Mouse (Mus musculus): ENCODE measurements around the gene Igfals.

Gene Igfals

DNA sequence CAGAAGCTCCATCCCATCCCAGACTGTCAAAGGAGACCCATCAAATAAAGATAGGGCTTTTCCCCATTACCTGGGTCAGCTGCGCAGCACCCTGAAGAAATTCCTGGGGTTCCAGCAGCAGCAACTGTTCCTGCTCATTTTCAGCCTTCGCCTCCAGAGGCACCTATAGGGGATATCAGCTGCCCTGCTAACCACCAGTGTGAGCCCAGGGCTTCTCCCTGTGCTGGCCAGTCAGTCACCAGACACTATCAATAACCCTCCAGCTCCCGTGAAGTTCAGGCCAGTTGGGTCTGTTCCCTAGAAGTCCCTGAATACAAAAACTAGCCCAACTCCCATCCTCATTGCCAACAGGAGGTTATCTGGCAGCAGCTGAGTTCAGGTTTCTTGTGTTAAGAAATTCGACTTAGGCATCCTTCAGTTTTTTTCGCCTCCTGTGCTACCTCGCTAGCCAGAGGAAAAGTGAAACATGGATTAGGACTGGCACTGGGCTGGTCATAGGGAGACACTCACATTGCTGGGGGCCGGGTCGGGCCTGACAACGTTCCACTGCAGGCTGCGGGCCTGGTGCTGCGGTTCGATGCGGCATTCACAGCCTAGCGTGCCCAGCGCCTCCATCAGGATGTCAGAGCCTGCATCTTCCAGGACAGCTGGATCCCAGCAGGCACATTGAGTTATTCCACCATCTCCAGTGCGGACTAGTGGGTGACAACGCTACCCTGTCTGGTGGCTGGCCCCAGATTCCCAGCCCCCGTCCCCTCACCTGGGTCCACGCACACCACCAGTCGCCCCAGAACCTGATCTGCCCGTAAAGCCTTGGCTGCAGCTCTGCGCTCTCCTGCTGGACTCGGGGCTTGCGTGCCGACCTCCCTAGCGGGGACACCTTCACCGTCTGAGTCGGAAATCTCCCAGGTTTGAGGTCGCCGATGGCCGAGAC lies 28.5 kb downstream of the Igfals start:
- DNase-seq (ENCODE audit: low read depth, low spot score): no peak

DNA sequence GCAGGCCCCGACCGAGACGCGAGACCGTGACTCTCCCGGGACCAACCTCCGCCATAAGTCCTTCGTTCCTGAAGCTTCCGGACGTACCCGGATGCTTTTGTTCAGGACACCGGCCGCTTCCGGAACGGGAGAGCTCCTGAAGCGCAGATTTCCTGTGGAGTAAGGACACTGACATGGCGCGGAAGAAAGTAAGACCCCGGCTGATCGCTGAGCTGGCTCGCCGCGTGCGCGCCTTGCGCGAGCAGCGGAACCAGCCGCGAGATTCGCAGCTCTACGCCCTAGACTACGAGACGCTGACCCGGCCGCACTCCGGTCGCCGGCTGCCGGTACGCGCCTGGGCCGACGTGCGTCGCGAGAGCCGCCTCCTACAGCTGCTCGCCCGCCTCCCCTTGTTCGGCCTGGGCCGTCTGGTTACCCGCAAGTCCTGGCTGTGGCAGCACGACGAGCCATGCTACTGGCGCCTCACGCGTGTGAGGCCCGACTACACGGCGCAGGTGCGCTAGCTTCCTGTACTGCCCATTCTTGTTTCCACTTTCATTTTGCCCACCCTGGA lies 29.3 kb downstream of the Igfals start, which contains the start of the genes Eme2 and Mrps34:
Gene Eme2, minus strand, starts transcription at position 93 of the 553 bp plus-strand sequence.
Gene Mrps34, plus strand, starts transcription at position 122 of the 553 bp plus-strand sequence.
- DNase-seq (ENCODE audit: low read depth, low spot score): peak; percentile 81

DNA sequence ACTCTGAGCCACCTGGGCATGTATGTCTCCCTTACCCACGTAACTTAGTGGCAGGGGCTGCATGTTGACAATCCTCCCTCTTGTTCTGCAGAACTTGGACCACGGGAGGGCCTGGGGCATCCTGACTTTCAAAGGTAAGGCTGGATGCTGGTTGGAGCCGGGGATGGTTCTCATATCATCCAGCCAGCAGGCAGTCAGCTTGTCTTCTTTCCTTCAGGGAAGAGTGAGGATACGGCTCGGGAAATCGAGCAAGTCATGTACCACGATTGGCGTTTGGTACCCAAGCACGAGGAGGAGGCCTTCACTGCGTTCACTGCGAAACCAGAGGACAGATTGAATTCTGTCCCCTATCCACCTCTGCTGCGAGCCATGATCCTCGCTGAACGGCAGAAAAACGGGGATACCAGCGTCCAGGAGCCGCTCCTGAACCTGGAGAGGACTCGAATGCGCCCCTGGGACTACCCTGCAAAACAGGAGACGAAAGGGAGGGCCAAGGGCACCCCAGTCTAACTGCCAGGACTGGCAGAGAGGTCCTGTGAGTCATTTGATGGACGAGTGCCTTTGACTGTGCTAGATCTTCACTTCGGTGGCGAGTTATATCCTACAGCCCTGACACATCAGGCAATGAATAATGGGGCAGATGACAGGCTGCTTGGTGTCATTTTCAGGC lies 29.9 kb downstream of the Igfals start:
- no peak for DNase-seq (ENCODE audit: low read depth, low spot score)

DNA sequence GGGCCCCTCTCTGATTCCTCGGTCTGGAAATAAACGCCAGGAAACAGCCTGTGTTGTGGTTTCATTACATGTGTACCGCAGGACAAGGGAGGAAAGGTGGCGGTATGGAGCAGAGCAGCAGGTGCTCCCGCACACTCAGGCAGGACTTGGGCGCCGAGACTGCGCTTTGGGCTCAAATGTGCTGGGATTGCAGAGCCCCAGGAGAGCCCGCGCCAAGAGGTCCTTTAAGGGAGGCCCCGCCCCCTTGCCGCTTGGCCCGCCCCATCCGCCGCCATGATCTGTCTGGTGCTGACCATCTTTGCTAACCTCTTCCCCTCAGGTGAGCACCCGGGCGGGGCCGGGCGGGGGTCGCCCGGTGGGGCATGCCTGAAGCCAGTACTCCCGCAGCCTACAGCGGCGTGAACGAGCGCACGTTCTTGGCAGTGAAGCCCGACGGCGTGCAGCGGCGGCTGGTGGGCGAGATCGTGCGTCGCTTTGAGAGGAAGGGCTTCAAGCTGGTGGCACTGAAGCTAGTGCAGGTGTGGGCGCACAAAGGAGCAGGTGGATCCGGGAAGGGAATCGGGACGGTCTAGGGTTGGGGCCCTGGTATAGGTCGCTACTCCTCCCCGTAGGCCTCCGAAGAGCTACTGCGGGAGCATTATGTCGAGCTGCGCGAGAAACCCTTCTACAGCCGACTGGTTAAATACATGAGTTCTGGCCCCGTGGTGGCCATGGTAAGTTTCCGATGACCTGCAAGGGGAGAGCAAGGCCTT lies 30.6 kb downstream of the Igfals start, which contains the start of gene Nme3:
Gene Nme3, plus strand, starts transcription at position 260 of the 752 bp plus-strand sequence.
- peak; percentile 50 for DNase-seq (ENCODE audit: low read depth, low spot score)

DNA sequence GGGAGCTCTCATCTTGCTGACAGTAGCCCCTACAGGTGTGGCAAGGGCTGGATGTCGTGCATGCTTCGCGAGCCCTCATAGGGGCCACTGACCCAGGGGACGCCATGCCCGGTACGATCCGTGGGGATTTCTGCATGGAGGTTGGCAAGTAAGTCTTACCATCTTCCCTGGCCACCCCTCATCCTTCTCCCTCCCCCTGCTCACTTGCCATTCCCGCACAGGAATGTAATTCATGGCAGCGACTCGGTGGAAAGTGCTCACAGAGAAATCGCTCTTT lies 31.1 kb downstream of the Igfals start:
- no peak for DNase-seq (ENCODE audit: low read depth, low spot score)

DNA sequence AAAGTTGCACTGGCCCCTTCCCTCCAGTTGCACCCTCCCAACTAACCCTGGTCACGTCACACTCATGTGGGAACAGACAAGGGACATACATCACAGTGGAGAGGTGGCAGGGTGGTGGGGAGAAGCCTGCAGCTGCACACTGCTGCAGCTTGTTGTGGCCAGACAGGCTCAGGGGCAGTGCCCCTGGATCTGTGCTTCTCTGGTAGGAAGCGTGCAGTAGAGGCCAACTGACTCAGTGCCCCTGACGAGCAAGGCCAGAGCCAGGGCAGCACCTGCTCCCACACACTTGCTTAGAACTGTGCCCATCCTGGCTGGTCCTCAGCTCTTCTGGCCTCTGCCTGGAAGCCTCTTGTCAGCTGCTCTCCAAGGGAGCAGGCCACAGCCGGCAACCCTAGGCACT lies 31.8 kb downstream of the Igfals start:
- DNase-seq (ENCODE audit: low read depth, low spot score): no peak

DNA sequence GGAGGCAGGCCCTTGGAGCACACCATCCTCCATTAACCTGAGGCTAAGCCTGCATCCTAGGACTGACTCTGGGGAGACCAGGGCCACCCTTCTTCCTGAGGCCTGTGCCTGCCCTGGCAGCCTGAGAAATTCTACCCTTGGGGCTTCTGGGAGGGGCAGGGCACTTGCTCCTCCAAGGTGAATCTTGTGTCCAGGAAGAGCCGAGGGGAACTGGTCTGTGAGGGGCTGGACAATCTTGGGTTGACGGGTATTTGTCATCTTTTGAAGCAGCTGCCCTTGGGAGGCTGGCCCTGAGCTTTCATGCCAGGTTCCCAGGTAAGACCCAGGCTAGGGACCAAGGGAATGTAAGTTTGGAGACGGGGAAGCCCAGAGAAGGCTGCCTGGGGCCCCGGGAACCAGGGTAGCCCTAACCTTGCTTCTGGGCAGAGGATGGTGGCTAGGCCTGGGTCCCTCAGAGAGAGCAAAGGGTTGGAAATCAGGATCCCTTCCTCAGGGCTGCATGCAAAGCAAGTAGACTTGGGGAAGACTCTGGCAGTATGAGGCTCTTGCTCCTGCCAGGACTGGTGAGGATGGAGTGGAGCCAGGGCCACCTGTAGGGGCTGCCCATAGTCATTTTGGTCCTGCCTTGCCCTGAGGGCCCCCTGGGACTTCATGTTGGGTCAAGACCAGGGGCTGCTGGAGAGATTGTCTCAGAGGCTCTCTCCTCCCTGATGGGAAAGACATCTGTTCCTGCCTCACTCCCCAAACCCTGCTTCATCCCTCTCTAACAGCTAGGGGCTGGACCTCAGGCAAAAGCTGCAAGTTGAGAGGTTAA lies 32.5 kb downstream of the Igfals start:
- no peak for DNase-seq (ENCODE audit: low read depth, low spot score)

DNA sequence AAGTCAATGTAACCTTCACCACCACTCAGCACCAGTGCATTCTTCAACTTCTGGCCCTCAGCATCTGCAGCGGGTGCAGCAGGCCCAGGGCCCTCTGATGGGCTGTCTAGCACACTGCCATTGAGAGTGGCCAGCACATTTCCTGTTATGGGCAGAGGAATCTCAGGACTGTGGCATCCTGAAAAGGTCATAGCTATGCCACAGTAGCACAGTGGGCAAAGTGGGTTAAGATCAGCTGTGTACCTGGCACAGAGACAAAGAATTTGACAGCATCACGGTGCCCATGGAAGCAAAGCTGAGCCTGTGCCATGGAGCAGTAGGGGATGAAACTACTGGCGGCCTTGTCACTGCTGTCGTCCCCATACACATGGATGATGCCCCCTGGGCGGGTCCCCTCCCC lies 33.4 kb downstream of the Igfals start:
- no peak for DNase-seq (ENCODE audit: low read depth, low spot score)

DNA sequence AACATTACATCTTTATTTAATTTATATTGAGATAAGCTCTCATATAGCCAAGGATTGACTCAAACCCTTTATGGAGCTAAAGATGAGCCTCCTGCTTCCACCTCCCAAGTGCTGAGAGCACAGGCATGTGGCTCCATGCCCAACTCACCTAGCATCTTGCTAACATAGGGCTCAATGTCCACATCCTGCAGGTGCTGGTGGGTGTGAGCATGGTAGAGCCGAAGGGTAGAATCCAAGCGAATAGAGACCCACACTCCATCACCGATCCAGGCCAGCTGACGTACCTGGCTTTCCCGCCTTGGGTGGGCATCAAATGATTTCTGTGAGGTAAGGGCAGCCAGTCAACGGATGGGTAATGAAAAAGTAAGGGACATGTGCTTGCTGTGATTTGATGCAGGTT lies 34.2 kb downstream of the Igfals start:
- DNase-seq (ENCODE audit: low read depth, low spot score): no peak

DNA sequence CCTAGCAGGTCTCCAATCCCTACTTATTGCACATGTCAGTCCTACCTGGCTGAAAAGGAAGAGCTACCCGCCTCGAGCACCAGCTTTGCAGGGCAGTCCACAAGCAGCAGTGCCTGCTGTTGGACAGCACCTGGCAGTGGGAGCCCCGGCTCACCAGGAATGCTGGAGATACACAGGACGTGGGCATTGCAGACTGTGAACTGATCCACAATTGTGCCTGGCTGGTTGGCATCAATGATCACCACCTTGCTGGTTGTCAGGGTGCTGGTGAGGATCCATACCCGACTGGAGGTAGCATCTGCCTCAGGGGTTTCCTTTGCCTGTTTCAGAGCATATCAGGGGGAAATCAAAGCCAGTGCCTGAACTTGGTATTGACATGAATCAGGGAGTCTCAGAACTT lies 36.3 kb downstream of the Igfals start:
- DNase-seq (ENCODE audit: low read depth, low spot score): no peak

DNA sequence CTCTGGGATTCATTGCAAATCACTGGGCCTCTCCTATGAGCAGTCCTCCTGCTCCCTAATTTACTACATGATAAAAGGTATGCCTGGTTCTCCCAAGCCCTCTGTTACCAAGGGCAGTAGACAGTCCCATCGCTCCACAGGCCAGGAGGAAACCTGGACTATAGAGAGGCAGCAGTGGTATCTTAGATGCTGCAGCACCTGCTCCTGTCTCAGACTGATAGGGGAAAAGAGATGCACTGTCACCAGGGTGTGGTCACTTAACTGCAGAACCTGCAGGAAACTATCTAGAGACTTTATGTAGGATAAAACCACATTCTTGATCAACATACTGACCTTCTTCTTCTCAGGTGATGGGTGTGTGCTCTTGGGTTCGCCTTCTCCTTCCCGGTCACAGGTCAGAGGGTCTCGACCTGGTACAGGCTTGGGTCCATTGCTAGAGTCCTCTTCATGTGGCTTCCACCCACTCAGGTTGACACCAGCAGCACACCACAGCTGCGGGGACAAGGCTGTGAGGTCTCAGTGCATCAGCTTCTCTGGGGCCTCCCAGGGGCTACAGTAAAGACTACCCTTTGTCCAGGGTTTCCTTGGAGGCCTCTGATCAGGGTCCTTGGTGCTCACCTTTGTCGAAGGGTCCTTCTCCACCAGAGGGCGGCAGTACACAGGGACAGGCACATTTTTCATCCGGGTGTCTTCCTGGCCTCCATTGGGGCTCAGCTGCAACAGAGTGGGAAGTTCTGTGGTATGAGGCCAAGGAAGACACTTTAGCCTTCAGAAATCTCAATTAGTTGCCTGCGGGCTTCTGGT lies 37.1 kb downstream of the Igfals start:
- no peak for DNase-seq (ENCODE audit: low read depth, low spot score)

DNA sequence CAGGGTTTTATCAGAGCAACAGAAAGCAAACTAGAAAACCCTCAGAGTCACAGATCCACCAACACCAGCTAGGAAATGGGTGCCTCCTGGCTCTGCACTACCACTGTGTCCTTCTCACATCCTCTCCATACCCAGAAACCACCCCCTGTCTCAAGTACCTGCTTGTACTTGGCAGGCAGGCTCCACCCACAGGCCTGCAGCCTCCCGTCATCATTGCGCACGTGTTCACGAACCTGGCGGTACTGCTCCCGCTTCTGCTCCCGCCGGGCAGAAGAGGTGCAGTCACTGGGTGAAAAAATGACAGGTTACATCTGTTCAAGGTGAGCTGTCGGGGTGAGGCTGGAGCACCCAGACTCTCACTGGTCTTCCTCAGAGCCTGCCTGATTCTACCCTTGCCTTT lies 38.0 kb downstream of the Igfals start:
- DNase-seq (ENCODE audit: low read depth, low spot score): no peak

DNA sequence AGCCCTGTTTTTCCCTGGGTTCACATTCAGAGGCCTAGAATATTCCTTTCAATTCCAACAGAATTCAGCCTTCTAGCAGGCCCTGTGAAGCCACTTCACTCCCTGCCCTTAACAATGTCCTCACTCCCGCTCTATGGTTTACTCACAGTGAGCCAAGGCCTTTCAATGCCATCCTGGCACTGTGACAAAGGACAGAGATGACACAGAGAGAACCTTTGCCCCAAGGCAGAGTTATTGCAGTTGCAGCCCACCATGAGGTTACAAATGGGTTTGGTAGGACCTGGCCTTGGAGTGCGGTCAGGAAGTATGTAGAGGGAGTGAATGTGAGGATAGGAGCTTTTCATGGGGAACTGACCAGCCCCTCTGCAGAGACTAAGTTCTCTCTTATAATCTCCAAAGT lies 41.8 kb downstream of the Igfals start:
- no peak for DNase-seq (ENCODE audit: low read depth, low spot score)

DNA sequence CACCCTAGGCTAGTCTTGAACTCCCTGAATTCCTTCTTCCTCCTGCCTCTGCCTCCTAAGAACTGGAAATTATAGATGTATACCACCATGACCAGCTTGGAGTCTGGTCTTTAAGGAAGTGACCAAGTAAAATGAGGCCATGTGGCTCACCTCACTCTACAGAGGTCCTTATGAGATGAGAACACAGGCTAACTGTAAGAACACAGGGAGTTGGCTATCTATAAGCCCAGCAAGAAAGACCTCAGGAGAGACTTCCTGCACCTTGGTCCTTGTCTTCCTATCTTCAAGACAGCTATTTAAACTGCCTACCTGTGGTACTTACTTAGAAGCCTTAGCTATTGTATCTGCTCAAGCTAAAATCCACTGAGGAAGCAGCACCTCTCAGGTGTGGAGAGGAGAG lies 48.2 kb downstream of the Igfals start:
- no peak for DNase-seq (ENCODE audit: low read depth, low spot score)

DNA sequence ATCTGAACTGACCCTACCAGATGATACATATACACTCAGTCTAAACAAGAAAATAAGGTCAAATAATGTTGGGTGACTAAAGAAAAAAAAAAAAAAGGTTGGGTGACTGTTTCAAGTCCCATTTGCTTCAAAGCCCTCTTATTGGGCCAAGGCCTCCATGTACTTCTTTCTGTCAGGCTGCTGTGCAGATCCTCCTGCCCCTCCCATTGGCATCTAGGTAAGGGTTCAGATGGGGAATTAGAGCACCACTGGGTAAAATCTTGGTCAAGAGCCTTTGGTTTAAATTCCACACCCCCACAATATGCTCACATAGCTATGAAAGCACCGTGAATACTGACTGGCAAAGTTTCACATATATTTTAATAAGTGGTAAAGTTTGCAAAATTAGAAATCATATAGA lies 57.4 kb downstream of the Igfals start:
- DNase-seq (ENCODE audit: low read depth, low spot score): no peak

DNA sequence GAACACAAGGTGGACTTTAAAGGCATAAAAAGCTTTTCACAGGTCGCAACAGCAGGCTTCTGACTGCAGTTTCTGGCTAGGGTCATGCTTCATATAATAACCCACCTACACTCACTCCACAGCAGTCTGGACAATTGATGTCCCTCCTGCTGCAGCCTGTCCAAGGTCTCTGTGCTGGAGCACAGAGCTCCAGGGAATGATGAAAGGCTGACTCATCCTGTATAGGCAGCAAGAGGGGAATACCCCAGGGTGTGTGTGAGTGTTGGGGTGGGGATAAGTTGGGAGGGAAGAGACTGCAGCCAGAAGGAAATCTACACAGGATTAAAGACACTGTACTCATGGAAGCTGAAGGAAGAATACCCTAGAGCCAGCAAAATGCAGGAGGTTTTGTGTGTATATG lies 63.7 kb downstream of the Igfals start:
- DNase-seq (ENCODE audit: low read depth, low spot score): no peak
